Mouse (Mus musculus) lung, adult 2 months (tissue): ENCODE data around the gene Cdc42.

Experiments
- CTCF ChIP-seq: fragments of 200-500 bp; IDR thresholded peaks from 2 replicates; pipeline ENCODE4 v1.5.1; 2011; ENCODE audit warnings: mild to moderate bottlenecking, low read length, control low read depth; ENCODE audit not compliant: insufficient read depth
- POLR2A ChIP-seq: fragments of 200-500 bp; IDR thresholded peaks from 2 replicates; pipeline ENCODE4 v1.6.1; 2011; ENCODE audit warnings: low read depth, mild to moderate bottlenecking, control low read depth, low read length, borderline replicate concordance; ENCODE audit errors: extremely low read depth

- TF ChIP-seq POLR2A (no peak), CTCF (no peak)
Measured at GRCm38 (mm10) chr4:137292625-137293024, 64.9 kb downstream of the Cdc42 start.
